Mouse (Mus musculus): ENCODE measurements at regions not wholly inside any gene's neighbourhood (a gene's known extent, or its start where the extent isn't known, plus 50 kb on each side); places are given as distances from the start of the nearest gene placed in this dataset.

DNA sequence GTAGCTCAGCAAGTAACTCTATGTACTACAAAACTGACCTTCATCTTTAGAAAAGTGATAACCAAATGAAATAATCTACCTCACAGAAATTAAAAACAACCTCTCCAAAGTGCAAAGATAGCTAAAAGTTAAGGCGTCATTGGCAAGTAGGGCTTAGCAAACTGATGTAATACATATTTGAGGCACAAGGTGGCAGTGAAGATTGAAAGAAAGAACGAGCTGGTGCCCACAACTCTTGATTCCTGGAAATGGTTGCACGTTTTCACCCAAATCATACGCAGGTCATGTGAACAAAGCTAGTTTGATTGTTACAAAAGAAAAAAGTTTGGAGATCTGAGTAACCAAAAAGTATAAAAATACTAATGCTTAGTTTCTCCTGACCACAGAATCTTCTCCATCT lies 69.7 kb upstream of the Ak4 start:
- in situ Hi-C loops (cut with MboI, MseI): loop anchor here in 1 of 2 experiments (25.0 kb wide), 1 partner anchor 487 kb away; no protein-coding TSS in a partner anchor

- in situ Hi-C loops (cut with MboI, MseI): loop anchor here in 1 of 2 experiments (25.0 kb wide), 1 partner anchor 485 kb away; no protein-coding TSS in a partner anchor
Observed at GRCm38 (mm10) chr4:101347309-101347708, 71.8 kb upstream of the Ak4 start.

GRCm38 (mm10) chr4:101342071-101342762 lies 76.9 kb upstream of the Ak4 start:
- in situ Hi-C loops (cut with MboI, MseI): loop anchor here in 1 of 2 experiments (25.0 kb wide), 1 partner anchor 480 kb away; no protein-coding TSS in a partner anchor

DNA sequence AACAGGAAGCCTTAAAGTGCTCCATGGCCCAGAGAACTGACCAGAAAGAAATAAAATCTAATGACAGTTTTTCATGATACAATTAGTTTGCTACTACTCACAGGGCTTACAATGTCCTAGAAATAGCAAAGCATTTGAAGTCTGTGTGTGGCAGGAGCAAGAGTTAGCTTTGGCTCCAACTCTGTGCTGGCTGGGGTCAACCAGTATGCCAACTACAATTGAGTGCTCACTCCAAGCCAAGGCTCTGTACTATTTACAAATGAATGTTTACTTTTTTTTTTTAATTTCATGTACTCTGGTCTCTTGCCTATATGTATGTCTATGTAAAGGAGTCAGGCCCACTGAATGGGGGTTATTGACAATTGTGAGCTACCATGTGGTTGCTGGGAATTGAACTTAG lies 75.7 kb upstream of the Jak1 start:
- in situ Hi-C loops (cut with MboI, MseI): loop anchor here in 1 of 2 experiments (25.0 kb wide), 1 partner anchor 478 kb away; no protein-coding TSS in a partner anchor

GRCm38 (mm10) chr4:101338211-101338610 lies 73.1 kb upstream of the Jak1 start:
- in situ Hi-C loops (cut with MboI, MseI): loop anchor here in 1 of 2 experiments (25.0 kb wide), 1 partner anchor 476 kb away; no protein-coding TSS in a partner anchor

- in situ Hi-C loops (cut with MboI, MseI): loop anchor here in 1 of 2 experiments (25.0 kb wide), 1 partner anchor 475 kb away; no protein-coding TSS in a partner anchor
Observed at GRCm38 (mm10) chr4:101336811-101337210, 71.7 kb upstream of the Jak1 start.

DNA sequence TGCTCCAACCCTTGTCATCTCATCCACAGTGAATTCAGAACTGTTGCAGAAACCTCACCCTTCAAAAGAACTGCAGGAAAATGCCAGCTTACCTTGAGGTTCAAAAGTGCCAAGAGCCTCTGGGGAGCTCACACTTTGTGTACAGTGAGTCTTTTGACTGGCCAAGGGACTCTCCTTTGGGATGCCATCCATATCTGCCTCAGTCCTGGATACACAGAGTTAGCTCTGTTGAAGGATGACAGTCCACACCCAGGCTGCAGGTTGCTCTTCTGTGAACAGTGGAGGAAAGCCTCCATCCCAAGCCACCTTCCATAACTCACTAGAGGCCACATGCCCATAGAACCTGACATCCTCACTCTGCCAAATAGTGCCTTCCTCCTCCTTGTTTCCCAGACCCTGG lies 71.3 kb upstream of the Jak1 start:
- in situ Hi-C loops (cut with MboI, MseI): loop anchor here in 1 of 2 experiments (25.0 kb wide), 1 partner anchor 474 kb away; no protein-coding TSS in a partner anchor

GRCm38 (mm10) chr4:101333868-101334267 lies 68.8 kb upstream of the Jak1 start:
- in situ Hi-C loops (cut with MboI, MseI): loop anchor here in 1 of 2 experiments (25.0 kb wide), 1 partner anchor 472 kb away; no protein-coding TSS in a partner anchor

DNA sequence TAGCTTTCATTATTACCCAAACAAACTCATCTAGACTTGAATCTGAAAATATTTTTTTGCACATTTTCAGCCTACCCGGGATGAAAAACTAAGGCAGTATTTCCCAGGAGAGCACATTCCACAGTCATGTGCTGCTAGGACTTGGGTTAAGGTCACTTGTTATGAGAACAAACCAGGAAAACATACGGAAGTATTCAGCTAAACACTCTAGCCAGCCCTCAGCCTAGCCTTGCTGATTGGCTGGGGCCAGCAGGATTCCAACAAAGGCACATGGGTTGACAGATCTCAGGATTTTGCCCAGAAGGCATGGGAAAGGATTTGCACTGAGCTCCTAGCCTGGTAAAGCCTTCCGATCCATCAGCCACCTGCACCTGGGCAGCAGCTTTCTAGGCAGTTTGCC lies 68.0 kb upstream of the Jak1 start:
- in situ Hi-C loops (cut with MboI, MseI): loop anchor here in 1 of 2 experiments (25.0 kb wide), 1 partner anchor 471 kb away; no protein-coding TSS in a partner anchor

- in situ Hi-C loops (cut with MboI, MseI): loop anchor here in 1 of 2 experiments (25.0 kb wide), 1 partner anchor 469 kb away; no protein-coding TSS in a partner anchor
Observed at GRCm38 (mm10) chr4:101331231-101331630, 66.1 kb upstream of the Jak1 start.

DNA sequence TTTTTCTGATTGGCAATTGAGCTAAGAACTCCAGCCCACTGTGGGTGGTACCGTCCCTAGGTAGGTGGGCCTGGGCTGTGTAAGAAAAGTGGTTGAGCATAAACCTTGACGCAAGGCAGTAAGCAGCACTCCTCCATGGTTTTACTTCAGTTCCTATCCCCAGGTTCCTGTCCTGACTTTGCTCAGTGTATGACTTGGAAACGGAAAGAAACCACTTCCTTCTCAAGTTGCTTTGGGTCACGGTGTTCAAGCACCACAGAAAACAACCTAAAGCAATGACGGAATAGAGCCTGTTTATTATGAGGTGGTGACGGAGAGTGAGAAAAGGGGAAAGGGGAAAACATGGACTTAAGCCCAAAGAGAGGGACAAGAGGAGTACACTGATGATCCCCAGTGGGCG lies 64.0 kb upstream of the Jak1 start:
- in situ Hi-C loops (cut with MboI, MseI): loop anchor here in 1 of 2 experiments (10.0 to 25.0 kb wide), 2 partner anchors 324 to 467 kb away; no protein-coding TSS in a partner anchor

- in situ Hi-C loops (cut with MboI, MseI): loop anchor here in 1 of 2 experiments (10.0 to 25.0 kb wide), 2 partner anchors 321 to 464 kb away; no protein-coding TSS in a partner anchor
Observed at GRCm38 (mm10) chr4:101326067-101326466, 61.0 kb upstream of the Jak1 start.

GRCm38 (mm10) chr4:101321731-101322130 lies 56.6 kb upstream of the Jak1 start:
- in situ Hi-C loops (cut with MboI, MseI): loop anchor here (5.0 to 10.0 kb wide), 2 partner anchors 154 to 317 kb away; no protein-coding TSS in a partner anchor

DNA sequence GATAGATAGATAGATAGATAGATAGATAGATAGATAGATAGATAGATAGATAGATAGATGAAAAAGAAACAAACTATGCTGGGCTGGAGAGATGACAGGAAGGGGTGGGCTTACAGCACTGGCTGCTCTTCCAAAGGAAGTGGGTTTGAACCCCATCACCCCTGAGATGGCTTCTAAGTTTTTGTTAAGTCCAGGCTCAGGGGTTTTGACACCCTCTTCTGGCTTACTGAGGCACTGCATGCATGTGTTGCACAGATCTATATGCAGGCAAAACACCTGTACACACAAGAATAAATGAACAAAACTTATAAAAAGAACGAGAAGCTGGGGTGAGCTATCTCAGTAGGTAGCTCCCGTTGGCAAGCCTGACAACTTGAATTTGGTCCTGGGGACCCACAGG lies 55.5 kb upstream of the Jak1 start:
- in situ Hi-C loops (cut with MboI, MseI): loop anchor here (5.0 to 10.0 kb wide), 2 partner anchors 153 to 316 kb away; no protein-coding TSS in a partner anchor

- in situ Hi-C loops (cut with MboI, MseI): loop anchor here (5.0 to 10.0 kb wide), 2 partner anchors 152 to 315 kb away; no protein-coding TSS in a partner anchor
Observed at GRCm38 (mm10) chr4:101319681-101320220, 54.7 kb upstream of the Jak1 start.

DNA sequence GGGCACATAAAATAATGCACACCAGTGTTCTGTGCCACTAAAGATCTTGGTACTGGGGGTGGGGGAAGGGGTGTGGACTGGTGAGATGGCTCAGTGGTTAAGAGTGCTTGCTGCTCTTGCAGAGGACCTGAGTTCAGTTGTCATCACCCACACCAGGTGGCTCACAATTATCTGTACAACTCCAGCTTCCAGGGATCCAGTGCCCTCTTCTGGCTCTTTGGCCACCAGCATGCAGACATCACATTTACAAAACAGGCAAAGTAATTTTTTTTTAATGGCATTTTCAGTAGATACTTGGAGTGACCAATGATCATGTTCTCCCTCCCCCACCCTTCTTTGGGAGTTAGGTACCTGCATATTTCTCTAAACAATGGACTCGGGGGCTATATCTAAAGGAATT lies 53.8 kb upstream of the Jak1 start:
- in situ Hi-C loops (cut with MboI, MseI): no loop called here

- in situ Hi-C loops (cut with MboI, MseI): no loop called here
Observed at GRCm38 (mm10) chr4:101316061-101316460, 51.0 kb upstream of the Jak1 start.

Measured in T-helper 17 cell (primary cell).